Mouse (Mus musculus): ENCODE results near the gene Hist2h2ab. TPM values are rescaled to one million over a fixed set of nuclear protein-coding genes. Genes with fewer than 3 reads are reported as not detected.

Gene Hist2h2ab
- polyA plus RNA-seq, 1 experiment: not detected

GRCm38 (mm10) chr3:96234914-96235313, 15.2 kb downstream of the Hist2h2ab start:
- Histone ChIP-seq H3K27me3 (ENCODE audit: control insufficient read depth, insufficient read depth, insufficient read length) (no peaks in the 10 kb centered on the region), H3K36me3 (ENCODE audit: control insufficient read depth, insufficient read depth) (no peaks in the 10 kb centered on the region), H3ac (ENCODE audit: control insufficient read depth, insufficient read length) (no peak overlapping the region), H3K79me2 (ENCODE audit: control insufficient read depth, insufficient read depth) (no peaks in the 10 kb centered on the region), H3K4me3 (no peak overlapping the region), H3K4me2 (ENCODE audit: low read depth) (no peak overlapping the region)
- no peak for TF ChIP-seq TCF12 (IDR thresholded peaks at IDR 0.05; ENCODE audit: insufficient read depth, poor library complexity, severe bottlenecking)
- no peak for TF ChIP-seq E2F4 (IDR thresholded peaks at IDR 0.05; ENCODE audit: insufficient read depth)
- TF ChIP-seq USF1 (IDR thresholded peaks at IDR 0.05; ENCODE audit: low read depth): no peak
- TF ChIP-seq SRF (IDR thresholded peaks at IDR 0.05; ENCODE audit: control insufficient read depth, insufficient read length, low read depth): no peak

- no peak overlapping the region for H3K4me2 ChIP-seq (ENCODE audit: low read depth)
- H3K4me3 ChIP-seq: peak overlapping the region; percentile 31
- H3K79me2 ChIP-seq (ENCODE audit: control insufficient read depth, insufficient read depth): no peaks in the 10 kb centered on the region
- H3ac ChIP-seq (ENCODE audit: control insufficient read depth, insufficient read length): no peak overlapping the region
- TF ChIP-seq TCF12 (IDR thresholded peaks at IDR 0.05; ENCODE audit: insufficient read depth, poor library complexity, severe bottlenecking): no peak
- TF ChIP-seq POLR2AphosphoS2 (IDR thresholded peaks at IDR 0.05; ENCODE audit: insufficient read length, low read depth): peak; percentile 50
- no peaks in the 10 kb centered on the region for H3K27me3 ChIP-seq (ENCODE audit: control insufficient read depth, insufficient read depth, insufficient read length)
- no peaks in the 10 kb centered on the region for H3K36me3 ChIP-seq (ENCODE audit: control insufficient read depth, insufficient read depth)
These were observed 16.2 kb downstream of the Hist2h2ab start for GRCm38 (mm10) chr3:96235836-96236235.

GRCm38 (mm10) chr3:96236834-96237334, 17.2 kb downstream of the Hist2h2ab start:
- TF ChIP-seq CEBPB (IDR thresholded peaks at IDR 0.05; ENCODE audit: insufficient read depth, poor library complexity, severe bottlenecking) (no peak), POLR2A (IDR thresholded peaks at IDR 0.05; ENCODE audit: insufficient read length, low read depth) (no peak), TCF12 (IDR thresholded peaks at IDR 0.05; ENCODE audit: insufficient read depth, poor library complexity, severe bottlenecking) (no peak), SRF (IDR thresholded peaks at IDR 0.05; ENCODE audit: control insufficient read depth, insufficient read length, low read depth) (no peak), MYOG (IDR thresholded peaks at IDR 0.05; ENCODE audit: control insufficient read depth in 1 of 3, insufficient read depth in 1 of 3, insufficient read length in 2 of 3, low read depth in 2 of 3) (no peak), USF1 (IDR thresholded peaks at IDR 0.05; ENCODE audit: low read depth) (no peak)
- Histone ChIP-seq H3K36me3 (ENCODE audit: control insufficient read depth, insufficient read depth) (no peaks in the 10 kb centered on the region), H3K79me2 (ENCODE audit: control insufficient read depth, insufficient read depth) (no peaks in the 10 kb centered on the region), H3K4me3 (peak overlapping the region; percentile 31), H3ac (ENCODE audit: control insufficient read depth, insufficient read length) (no peak overlapping the region), H3K4me2 (ENCODE audit: low read depth) (peak overlapping the region; percentile 85), H3K27me3 (ENCODE audit: control insufficient read depth, insufficient read depth, insufficient read length) (no peaks in the 10 kb centered on the region)

- Histone ChIP-seq H3ac (ENCODE audit: control insufficient read depth, insufficient read length) (no peak overlapping the region), H3K4me3 (peak overlapping the region; percentile 31), H3K4me2 (ENCODE audit: low read depth) (peak overlapping the region; percentile 85), H3K27me3 (ENCODE audit: control insufficient read depth, insufficient read depth, insufficient read length) (no peaks in the 10 kb centered on the region), H3K36me3 (ENCODE audit: control insufficient read depth, insufficient read depth) (no peaks in the 10 kb centered on the region), H3K79me2 (ENCODE audit: control insufficient read depth, insufficient read depth) (no peaks in the 10 kb centered on the region)
- no peak for TF ChIP-seq SRF (IDR thresholded peaks at IDR 0.05; ENCODE audit: control insufficient read depth, insufficient read length, low read depth)
- TF ChIP-seq POLR2A (IDR thresholded peaks at IDR 0.05; ENCODE audit: insufficient read length, low read depth): peak; percentile 22
- TF ChIP-seq MYOG (IDR thresholded peaks at IDR 0.05; ENCODE audit: control insufficient read depth in 1 of 3, insufficient read depth in 1 of 3, insufficient read length in 2 of 3, low read depth in 2 of 3): no peak
- TF ChIP-seq POLR2AphosphoS2 (IDR thresholded peaks at IDR 0.05; ENCODE audit: insufficient read length, low read depth): peak; percentile 15
- TF ChIP-seq MYOD1 (IDR thresholded peaks at IDR 0.05; ENCODE audit: control insufficient read depth in 1 of 3, insufficient read length in 2 of 3, low read depth in 2 of 3): no peak
- TF ChIP-seq MAX (IDR thresholded peaks at IDR 0.05; ENCODE audit: low read depth): no peak
These were observed 17.8 kb downstream of the Hist2h2ab start for GRCm38 (mm10) chr3:96237335-96237903.

GRCm38 (mm10) chr3:96237904-96238511, 18.3 kb downstream of the Hist2h2ab start:
- no peaks in the 10 kb centered on the region for H3K27me3 ChIP-seq (ENCODE audit: control insufficient read depth, insufficient read depth, insufficient read length)
- no peaks in the 10 kb centered on the region for H3K79me2 ChIP-seq (ENCODE audit: control insufficient read depth, insufficient read depth)
- H3K4me2 ChIP-seq (ENCODE audit: low read depth): peak overlapping the region; percentile 85
- no peak overlapping the region for H3ac ChIP-seq (ENCODE audit: control insufficient read depth, insufficient read length)
- TF ChIP-seq CEBPB (IDR thresholded peaks at IDR 0.05; ENCODE audit: insufficient read depth, poor library complexity, severe bottlenecking) (no peak), POLR2A (IDR thresholded peaks at IDR 0.05; ENCODE audit: insufficient read length, low read depth) (peak; percentile 60), REST (IDR thresholded peaks at IDR 0.05; ENCODE audit: insufficient read depth, insufficient read length) (no peak), POLR2AphosphoS2 (IDR thresholded peaks at IDR 0.05; ENCODE audit: insufficient read length, low read depth) (peak; percentile 95)
- peak overlapping the region; percentile 31 for H3K4me3 ChIP-seq
- no peaks in the 10 kb centered on the region for H3K36me3 ChIP-seq (ENCODE audit: control insufficient read depth, insufficient read depth)
